Mouse (Mus musculus) liver, adult 2 months (tissue): ENCODE data around the gene Gm20388. TPM values are rescaled to one million over a fixed set of nuclear protein-coding genes. Genes with fewer than 3 reads are reported as not detected.

ENCODE experiments used
- DNase-seq: peaks from one replicate; pipeline ENCODE4 v3.0.0-alpha.2; 2011; ENCODE audit warnings: low read depth, low spot score; ENCODE audit errors: extremely low read depth
- H3K27ac ChIP-seq: fragments of 200-500 bp; replicated peaks from 2 replicates; pipeline ENCODE4 v1.5.1; 2012; ENCODE audit warnings: low read depth, mild to moderate bottlenecking, control low read depth, inconsistent platforms, low read length; ENCODE audit not compliant: insufficient read depth
- H3K27me3 ChIP-seq: fragments of 200-500 bp; 2 replicates; pipeline ENCODE4 v1.6.1; 2012; ENCODE audit warnings: mild to moderate bottlenecking, moderate library complexity, low read length, inconsistent platforms; ENCODE audit not compliant: control insufficient read depth, insufficient read depth
- H3K36me3 ChIP-seq: fragments of 200-500 bp; 2 replicates; pipeline ENCODE4 v1.6.1; 2012; ENCODE audit warnings: low read length, inconsistent platforms; ENCODE audit not compliant: control insufficient read depth, insufficient read depth
- H3K4me1 ChIP-seq: fragments of 200-500 bp; 2 replicates; pipeline ENCODE4 v1.6.1; 2011; ENCODE audit warnings: low read length; ENCODE audit not compliant: control insufficient read depth, insufficient read depth
- H3K4me3 ChIP-seq: fragments of 200-500 bp; 2 replicates; pipeline ENCODE4 v1.5.1; 2011; ENCODE audit warnings: low read depth, mild to moderate bottlenecking, control low read depth, low read length, moderate library complexity; ENCODE audit not compliant: insufficient read depth
- H3K79me2 ChIP-seq: fragments of 200-500 bp; 2 replicates; pipeline ENCODE4 v1.6.1; 2012; ENCODE audit warnings: inconsistent platforms, mild to moderate bottlenecking, low read length, moderate library complexity; ENCODE audit not compliant: control insufficient read depth, insufficient read depth
- H3K9ac ChIP-seq: fragments of 200-500 bp; 2 replicates; pipeline ENCODE4 v1.6.1; 2012; ENCODE audit warnings: low read depth, mild to moderate bottlenecking, control low read depth, inconsistent platforms, low read length
- CTCF ChIP-seq: fragments of 200-500 bp; IDR thresholded peaks from 2 replicates; pipeline ENCODE4 v1.5.1; 2011; ENCODE audit warnings: low read depth, low read length, control low read depth
- POLR2A ChIP-seq: fragments of 200-500 bp; IDR thresholded peaks from 2 replicates; pipeline ENCODE4 v1.6.1; 2011; ENCODE audit warnings: low read length, control low read depth; ENCODE audit not compliant: insufficient read depth; ENCODE audit errors: extremely low read depth
- WGBS: fragments of 180-500 bp; shearing (Covaris S2); methylation state at CpG from one replicate; pipeline ENCODE4 v1.1.7; 2018; 5-methylcytosine and 5-hydroxymethylcytosine counted together
- polyA plus RNA-seq: library from polyadenylated mRNA; depleted of rRNA; stranded (reverse); fragments of >200 nt; gene quantifications from 2 replicates; pipeline ENCODE4 v1.2.3, GENCODE M21; 2012
- total RNA-seq: library from RNA; depleted of rRNA; stranded (reverse); fragments of >200 nt; gene quantifications from 2 replicates; pipeline ENCODE4 v1.2.3, GENCODE M21; 2014

Gene Gm20388
- total and polyA plus RNA-seq, 2 experiments = 6.4 to 19.9 TPM

GRCm38 (mm10) chr8:123791101-123791844 is 3880.6 kb downstream of the Gm20388 start:
- H3K4me1 ChIP-seq = no peaks in the 10 kb centered on the region; the same call in 1 of the 2 replicates
- H3K27ac ChIP-seq = no peak overlapping the region
- H3K9ac ChIP-seq = no peak overlapping the region
- H3K36me3 ChIP-seq = no peaks in the 10 kb centered on the region
- no peak overlapping the region for H3K4me3 ChIP-seq
- H3K79me2 ChIP-seq = no peaks in the 10 kb centered on the region
- H3K27me3 ChIP-seq = no peaks in the 10 kb centered on the region
- 85% methylated on average over 16 of the region's 16 CpGs for WGBS
- no peak for DNase-seq
- no peak for TF ChIP-seq CTCF
- TF ChIP-seq POLR2A = no peak

GRCm38 (mm10) chr8:123791845-123792225 is 3881.2 kb downstream of the Gm20388 start:
- 95% methylated on average over 7 of the region's 7 CpGs for WGBS
- H3K27me3 ChIP-seq = no peaks in the 10 kb centered on the region
- no peaks in the 10 kb centered on the region for H3K79me2 ChIP-seq
- H3K27ac ChIP-seq = no peak overlapping the region
- no peak overlapping the region for H3K9ac ChIP-seq
- DNase-seq = no peak
- TF ChIP-seq CTCF (no peak), POLR2A (no peak)
- H3K36me3 ChIP-seq = no peaks in the 10 kb centered on the region
- H3K4me3 ChIP-seq = no peak overlapping the region
- H3K4me1 ChIP-seq = peaks cover 3% of the 10 kb centered on the region

DNA sequence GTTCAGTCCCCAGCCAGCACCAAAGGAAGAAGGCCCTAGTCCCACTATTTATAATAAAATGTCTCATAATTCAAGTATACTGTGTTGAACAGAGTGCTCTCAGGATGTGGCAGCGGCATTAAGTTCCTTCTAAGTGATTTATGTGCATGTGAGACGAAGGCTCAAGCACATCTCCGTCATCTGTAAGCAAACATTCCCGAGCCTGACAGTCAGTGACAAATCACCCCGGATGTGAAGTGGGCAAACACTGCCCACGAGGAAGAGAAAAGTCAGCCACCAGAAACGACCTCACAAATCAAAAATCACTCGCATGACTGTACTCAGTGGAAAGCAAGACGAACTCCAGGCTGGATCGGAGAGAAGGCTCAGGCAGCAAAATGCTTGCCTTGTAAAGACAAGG is 3883.3 kb downstream of the Gm20388 start:
- WGBS = 58% methylated on average over 10 of the region's 10 CpGs
- Histone ChIP-seq H3K79me2 (no peaks in the 10 kb centered on the region), H3K36me3 (no peaks in the 10 kb centered on the region), H3K27ac (no peak overlapping the region), H3K4me3 (no peak overlapping the region), H3K9ac (no peak overlapping the region), H3K27me3 (no peaks in the 10 kb centered on the region), H3K4me1 (peaks cover 7% of the 10 kb centered on the region)
- TF ChIP-seq POLR2A (no peak), CTCF (no peak)
- no peak for DNase-seq

GRCm38 (mm10) chr8:123794766-123795165 is 3884.1 kb downstream of the Gm20388 start:
- Histone ChIP-seq H3K27ac (no peak overlapping the region), H3K4me1 (peaks cover 7% of the 10 kb centered on the region), H3K9ac (no peak overlapping the region), H3K79me2 (no peaks in the 10 kb centered on the region), H3K4me3 (no peak overlapping the region), H3K36me3 (no peaks in the 10 kb centered on the region), H3K27me3 (no peaks in the 10 kb centered on the region)
- no peak for DNase-seq
- WGBS = 87% methylated on average over 4 of the region's 4 CpGs
- no peak for TF ChIP-seq POLR2A
- no peak for TF ChIP-seq CTCF

DNA sequence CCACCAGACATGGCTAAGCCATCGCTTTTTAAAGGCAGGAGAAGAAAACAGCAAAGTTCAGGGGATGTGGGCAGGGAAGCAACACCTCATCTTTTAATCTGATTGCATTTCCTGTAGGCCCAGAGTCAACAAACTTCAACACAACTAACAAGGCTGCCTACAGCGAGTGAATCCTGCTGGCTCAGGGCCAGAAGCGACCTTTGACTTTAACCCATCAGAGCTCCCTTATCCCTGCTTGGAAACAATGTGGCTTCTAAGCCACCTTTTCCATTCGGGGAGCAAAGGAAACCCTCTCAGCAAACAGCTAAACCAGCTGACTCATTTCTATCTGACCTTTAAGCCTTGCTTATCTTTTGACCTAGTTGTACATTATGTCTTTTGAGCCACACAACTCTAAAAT is 3886.1 kb downstream of the Gm20388 start:
- Histone ChIP-seq H3K9ac (no peak overlapping the region), H3K27ac (peak overlapping the region; percentile 43; the same call in 1 of the 2 replicates), H3K27me3 (no peaks in the 10 kb centered on the region), H3K79me2 (no peaks in the 10 kb centered on the region), H3K4me1 (peaks cover 7% of the 10 kb centered on the region), H3K4me3 (no peak overlapping the region), H3K36me3 (no peaks in the 10 kb centered on the region)
- WGBS = 14% methylated on average over 4 of the region's 4 CpGs
- DNase-seq = peak; percentile 82
- TF ChIP-seq POLR2A (no peak), CTCF (no peak)

DNA sequence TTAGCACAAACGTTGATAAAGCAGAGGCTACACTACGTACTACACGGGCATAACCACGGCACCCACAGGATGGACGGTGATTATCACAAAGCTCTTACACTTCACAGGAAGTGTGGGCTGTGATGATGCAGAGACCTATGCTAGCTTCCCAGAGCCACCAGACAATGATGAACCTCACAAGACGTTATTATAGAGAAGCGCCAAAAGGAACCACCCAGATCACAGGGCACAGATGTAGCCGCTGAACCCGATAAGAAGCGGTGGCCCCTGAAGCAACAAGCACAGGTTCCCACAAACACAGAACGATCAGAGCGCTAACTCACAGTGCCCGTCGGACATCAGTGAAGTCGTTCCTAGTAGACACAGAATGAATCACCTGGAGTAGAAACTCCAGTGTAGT is 3887.3 kb downstream of the Gm20388 start:
- WGBS = 86% methylated on average over 15 of the region's 15 CpGs
- TF ChIP-seq CTCF (no peak), POLR2A (no peak)

More for the DNA sequence above, 3887.3 kb downstream of the Gm20388 start:
- Histone ChIP-seq H3K79me2 (no peaks in the 10 kb centered on the region), H3K9ac (no peak overlapping the region), H3K36me3 (no peaks in the 10 kb centered on the region), H3K4me3 (no peak overlapping the region), H3K27ac (no peak overlapping the region), H3K4me1 (peaks cover 7% of the 10 kb centered on the region), H3K27me3 (no peaks in the 10 kb centered on the region)
- no peak for DNase-seq
